Mouse (Mus musculus) brown adipose tissue, adult 24 weeks (tissue): Measurements from ENCODE around the gene Gm47969. TPM values are rescaled to one million over a fixed set of nuclear protein-coding genes. Genes with fewer than 3 reads are reported as not detected.

Experiments
- H3K27ac ChIP-seq: fragments of 200-500 bp; replicated peaks from 2 replicates; pipeline ENCODE4 v1.5.1; 2012; ENCODE audit warnings: low read depth, mild to moderate bottlenecking, low read length
- H3K4me1 ChIP-seq: fragments of 200-500 bp; 2 replicates; pipeline ENCODE4 v1.6.1; 2012; ENCODE audit warnings: low read length, mixed read lengths; ENCODE audit not compliant: control insufficient read depth, insufficient read depth, insufficient read length
- H3K4me3 ChIP-seq: fragments of 200-500 bp; 2 replicates; pipeline ENCODE4 v1.5.1; 2012; ENCODE audit warnings: low read depth, mild to moderate bottlenecking, low read length, moderate library complexity; ENCODE audit not compliant: insufficient read depth
- polyA plus RNA-seq: library from polyadenylated mRNA; stranded (reverse); fragments of >200 nt; gene quantifications from 2 replicates; pipeline ENCODE4 v1.2.4, GENCODE M21; 2012; ENCODE audit not compliant: missing spikeins, insufficient read depth, insufficient read length

Gm47969 gene
- polyA plus RNA-seq, 1 experiment, result not detected

- Histone ChIP-seq H3K4me3 (no peak overlapping the region), H3K27ac (no peak overlapping the region), H3K4me1 (no peaks in the 10 kb centered on the region)
These were observed 13.7 kb downstream of the Gm47969 start for GRCm38 (mm10) chr1:83058481-83058880.

- no peak within 1 kb of the TSS for H3K27ac ChIP-seq
- no peaks in the 10 kb centered on the region for H3K4me1 ChIP-seq
These were observed 14.5 kb downstream of the Gm47969 start, which contains the start of gene A030005K14Rik for GRCm38 (mm10) chr1:83059278-83059677. A030005K14Rik (minus strand) TSS chr1:83059378.

GRCm38 (mm10) chr1:83060643-83061042, 15.9 kb downstream of the Gm47969 start, which contains the start of gene Krtap28-13:
Krtap28-13 (plus strand) TSS chr1:83060930.
- no peak within 1 kb of the TSS for H3K4me3 ChIP-seq
- no peak within 1 kb of the TSS for H3K27ac ChIP-seq
- no peaks in the 10 kb centered on the region for H3K4me1 ChIP-seq

More at GRCm38 (mm10) chr1:83059278-83059677, 14.5 kb downstream of the Gm47969 start, which contains the start of gene A030005K14Rik:
- H3K4me3 ChIP-seq, result no peak within 1 kb of the TSS

- Histone ChIP-seq H3K4me1 (no peaks in the 10 kb centered on the region), H3K27ac (no peak overlapping the region), H3K4me3 (no peak overlapping the region)
These were observed 20.1 kb downstream of the Gm47969 start for GRCm38 (mm10) chr1:83064851-83065250.

- no peak overlapping the region for H3K4me3 ChIP-seq
- H3K27ac ChIP-seq, result no peak overlapping the region
- no peaks in the 10 kb centered on the region for H3K4me1 ChIP-seq
These were observed 21.8 kb downstream of the Gm47969 start for GRCm38 (mm10) chr1:83066577-83066976.

- no peak overlapping the region for H3K4me3 ChIP-seq
- H3K27ac ChIP-seq, result no peak overlapping the region
- H3K4me1 ChIP-seq, result no peaks in the 10 kb centered on the region
These were observed 22.5 kb downstream of the Gm47969 start for GRCm38 (mm10) chr1:83067205-83067604.

GRCm38 (mm10) chr1:83075526-83076189, 30.9 kb downstream of the Gm47969 start:
- Histone ChIP-seq H3K4me1 (no peaks in the 10 kb centered on the region), H3K4me3 (no peak overlapping the region), H3K27ac (no peak overlapping the region)

- Histone ChIP-seq H3K4me3 (no peak overlapping the region), H3K27ac (no peak overlapping the region), H3K4me1 (no peaks in the 10 kb centered on the region)
These were observed 31.6 kb downstream of the Gm47969 start for GRCm38 (mm10) chr1:83076190-83076917.

GRCm38 (mm10) chr1:83077016-83077415, 32.3 kb downstream of the Gm47969 start:
- no peaks in the 10 kb centered on the region for H3K4me1 ChIP-seq
- no peak overlapping the region for H3K27ac ChIP-seq
- no peak overlapping the region for H3K4me3 ChIP-seq

- H3K27ac ChIP-seq, result no peak overlapping the region
These were observed 40.1 kb downstream of the Gm47969 start for GRCm38 (mm10) chr1:83084790-83085189.

GRCm38 (mm10) chr1:83091268-83091667, 46.5 kb downstream of the Gm47969 start:
- H3K4me1 ChIP-seq, result no peaks in the 10 kb centered on the region
- H3K4me3 ChIP-seq, result no peak overlapping the region
- no peak overlapping the region for H3K27ac ChIP-seq

More at GRCm38 (mm10) chr1:83084790-83085189, 40.1 kb downstream of the Gm47969 start:
- H3K4me1 ChIP-seq, result no peaks in the 10 kb centered on the region
- H3K4me3 ChIP-seq, result no peak overlapping the region

Other genes with a start within 250 kb of the Gm47969 start
- gene Agfg1, start 205.4 kb upstream of the Gm47969 start, polyA plus RNA-seq, result 24.7 and 26.5 TPM in 2 replicates
- gene A030005L19Rik, start 131.6 kb upstream of the Gm47969 start, polyA plus RNA-seq, result not detected in 2 replicates
- not detected in 2 replicates for gene A030014E15Rik, start 120.0 kb upstream of the Gm47969 start, polyA plus RNA-seq
- not detected in 2 replicates for gene Gm6217, start 113.5 kb upstream of the Gm47969 start, polyA plus RNA-seq
- not detected in 2 replicates for gene A030003K21Rik, start 101.5 kb upstream of the Gm47969 start, polyA plus RNA-seq
- not detected in 2 replicates for gene Gm7544, start 88.9 kb upstream of the Gm47969 start, polyA plus RNA-seq
- not detected in 2 replicates for gene Gm47955, start 84.6 kb upstream of the Gm47969 start, polyA plus RNA-seq
- not detected in 2 replicates for gene Gm47959, start 44.4 kb upstream of the Gm47969 start, polyA plus RNA-seq
- not detected in 2 replicates for gene Slc19a3, start 6.5 kb upstream of the Gm47969 start, polyA plus RNA-seq
- gene Krtap28-10, start 2.5 kb upstream of the Gm47969 start, polyA plus RNA-seq, result not detected in 2 replicates
- gene A030005K14Rik, start 14.4 kb downstream of the Gm47969 start, polyA plus RNA-seq, result not detected in 2 replicates
- not detected in 2 replicates for gene Krtap28-13, start 16.0 kb downstream of the Gm47969 start, polyA plus RNA-seq
- not detected in 2 replicates for gene Ccl20, start 71.8 kb downstream of the Gm47969 start, polyA plus RNA-seq
- not detected in 2 replicates for gene Daw1, start 114.8 kb downstream of the Gm47969 start, polyA plus RNA-seq